Mouse (Mus musculus) testis, postnatal 14 days (tissue): Measurements from ENCODE around the gene Pax7.

Experiments
- DNase-seq: peaks from one replicate; pipeline ENCODE4 v3.0.0; 2021; ENCODE audit warnings: low spot score

Pax7 gene

DNA sequence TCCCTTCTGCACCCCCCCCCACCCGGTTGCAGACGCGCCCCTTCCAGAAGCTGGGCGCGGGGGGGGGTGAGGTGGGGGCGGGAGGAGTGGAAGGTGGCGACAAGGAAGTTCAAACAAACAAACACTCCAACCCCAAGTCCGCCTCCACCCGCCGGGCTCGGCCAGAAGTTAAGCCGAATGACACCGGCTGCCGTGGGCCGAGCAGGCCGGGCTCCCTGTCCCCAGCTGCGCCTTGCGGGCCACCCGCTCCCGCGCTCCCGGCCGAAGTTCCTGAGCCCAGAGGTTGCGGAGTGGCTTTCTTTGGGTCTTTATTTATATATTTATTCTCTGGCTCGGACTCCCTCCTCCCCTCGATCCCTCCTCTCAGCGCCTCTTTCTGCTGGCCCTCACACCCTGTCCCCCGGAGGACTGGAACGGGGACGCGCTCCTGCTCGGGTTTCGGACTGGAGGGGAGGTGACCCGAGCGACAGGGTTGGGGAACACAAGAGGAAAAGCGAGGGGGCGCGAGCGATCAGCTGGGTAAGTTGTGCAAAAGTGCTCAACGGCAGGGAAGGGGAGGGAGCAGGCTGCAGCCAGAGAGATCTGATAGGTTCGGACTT, at the start of gene Pax7:
TSS of gene Pax7 (minus strand) at position 493 of the 599 bp plus-strand sequence.
- DNase-seq, result no peak

DNA sequence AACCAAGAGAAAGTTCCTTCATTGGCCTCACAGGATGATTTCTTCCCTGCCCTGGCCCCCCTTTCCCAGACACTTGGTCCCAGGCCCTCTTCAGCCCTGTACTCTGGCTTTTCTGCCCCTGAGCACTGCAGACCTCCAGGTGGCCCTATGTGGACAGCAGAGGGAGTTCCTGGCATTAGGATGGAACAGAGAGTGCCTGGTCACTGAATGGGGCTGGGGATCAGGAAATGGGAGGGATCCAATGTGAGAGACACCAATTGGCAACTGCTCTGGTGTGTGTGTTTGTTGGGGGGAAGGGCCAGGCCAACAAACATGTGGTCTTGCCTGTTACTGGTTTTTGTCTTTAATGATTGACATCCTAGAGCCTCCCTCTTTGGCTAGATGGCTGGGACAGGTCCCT, 48.5 kb upstream of the Pax7 start:
- DNase-seq, result no peak

DNA sequence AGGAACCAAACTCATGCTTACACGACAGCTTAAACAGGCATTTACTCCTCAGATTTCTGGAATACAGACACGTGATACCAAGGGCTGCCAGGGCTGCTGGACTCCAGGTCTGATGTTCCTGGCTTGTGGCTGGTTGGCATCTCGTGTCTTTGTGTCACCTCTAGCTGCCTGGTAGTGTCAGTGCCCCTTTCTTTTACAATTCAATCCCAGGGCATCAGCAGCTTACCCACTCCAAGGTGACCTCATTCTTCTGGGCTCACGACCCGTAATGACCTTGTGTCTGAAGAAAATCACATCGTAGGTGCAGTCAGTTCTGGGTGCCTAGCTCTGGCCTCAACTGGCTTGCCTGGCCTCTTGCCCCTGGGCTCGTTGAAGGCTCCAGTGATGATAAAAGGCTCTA, 46.0 kb upstream of the Pax7 start:
- no peak for DNase-seq

DNA sequence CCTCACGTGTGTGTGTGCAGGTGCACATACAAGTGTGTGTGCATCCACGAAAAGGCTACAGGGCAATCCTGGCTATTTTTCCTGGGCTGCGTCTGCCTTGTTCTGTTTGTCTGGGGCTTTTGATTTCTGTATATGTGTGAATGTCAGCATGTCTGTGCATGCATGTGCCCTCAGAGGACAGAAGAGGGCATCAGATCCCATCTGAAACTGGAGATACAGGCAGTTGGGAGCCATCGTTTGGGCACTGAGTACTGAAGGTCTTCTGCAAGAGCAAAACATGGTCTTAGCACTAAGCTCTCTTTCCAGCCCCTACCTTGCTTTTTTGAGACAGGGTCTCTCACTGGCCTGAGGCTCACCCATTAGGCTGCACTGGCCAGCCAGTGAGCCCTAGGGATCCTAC, 45.1 kb upstream of the Pax7 start:
- no peak for DNase-seq

DNA sequence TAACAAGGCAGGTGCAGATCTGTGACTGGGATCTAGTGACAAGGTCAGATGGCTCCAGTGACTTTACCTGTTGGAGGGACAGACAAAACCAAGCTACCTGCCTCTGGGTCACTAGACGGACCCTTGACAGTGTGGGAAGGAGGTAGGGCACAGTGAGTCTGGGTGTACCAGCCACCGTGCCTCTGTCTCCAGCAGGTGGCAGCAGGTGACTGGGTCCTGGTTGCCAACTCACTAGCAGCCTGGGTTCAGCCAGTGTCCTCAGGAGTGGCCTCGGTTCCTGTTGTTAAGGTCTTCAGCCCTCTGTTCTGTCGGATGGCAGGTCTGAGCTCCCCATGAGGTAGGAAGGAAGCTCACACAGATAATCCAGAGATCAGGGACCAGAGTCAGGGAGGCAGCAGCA, 43.9 kb upstream of the Pax7 start:
- DNase-seq, result peak; percentile 26

DNA sequence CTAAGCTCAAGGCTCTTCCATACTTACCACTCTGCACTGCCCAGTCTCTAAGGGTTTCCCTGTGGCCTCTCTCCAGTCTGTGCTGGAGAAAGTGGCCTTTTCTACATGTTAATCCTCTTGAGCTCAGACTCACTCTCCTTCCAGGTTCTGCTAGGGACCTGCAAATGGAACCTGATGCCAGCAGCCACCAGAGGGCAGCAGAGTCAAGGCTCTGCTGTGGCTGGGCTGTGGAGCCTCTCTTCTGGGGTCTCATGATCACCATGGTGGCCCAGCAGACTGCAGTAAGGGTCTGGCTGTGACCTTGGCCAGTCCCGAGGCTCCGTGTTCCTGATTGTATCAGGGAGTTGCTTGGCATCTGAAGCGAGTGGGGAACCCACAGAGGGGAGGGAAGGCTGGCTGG, 39.3 kb upstream of the Pax7 start:
- DNase-seq, result no peak

DNA sequence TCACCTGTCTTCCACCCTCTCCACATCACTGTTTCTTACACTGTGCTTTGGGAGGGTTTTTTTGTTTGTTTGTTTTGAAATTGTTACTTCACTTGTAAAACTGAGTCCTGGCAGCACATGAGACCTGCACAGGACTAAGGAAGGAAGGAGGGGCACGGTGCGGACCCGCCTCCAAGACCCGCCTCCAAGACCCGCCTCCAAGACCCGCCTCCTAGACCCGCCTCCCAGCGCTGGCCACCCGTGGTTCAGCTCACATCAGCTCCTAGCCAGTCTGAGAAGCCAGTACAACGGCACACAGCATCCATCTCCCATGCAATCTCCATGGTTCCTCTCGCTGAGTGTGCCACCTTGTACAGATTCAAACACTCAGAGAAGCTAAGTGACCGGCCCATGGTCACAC, 38.4 kb upstream of the Pax7 start:
- no peak for DNase-seq

DNA sequence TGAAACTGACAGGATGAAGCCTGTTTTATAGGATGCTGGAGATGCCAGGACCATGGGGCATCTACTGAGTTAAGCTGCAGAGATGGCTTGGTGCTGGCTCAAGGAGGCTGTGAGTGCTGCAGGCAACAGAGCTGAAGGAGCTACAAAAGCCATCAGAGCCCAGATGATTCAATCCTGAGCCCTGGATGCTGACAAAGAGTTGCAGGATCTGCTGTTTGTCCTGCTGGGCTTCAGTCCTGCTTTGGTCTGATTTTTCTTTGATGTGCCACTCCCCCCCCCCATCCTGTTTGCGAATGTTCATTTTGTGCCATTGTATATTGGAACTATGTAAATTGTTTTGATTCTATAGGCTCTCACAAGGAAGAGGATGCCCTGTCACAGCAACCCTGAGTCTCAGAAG, 29.9 kb upstream of the Pax7 start:
- DNase-seq, result no peak

DNA sequence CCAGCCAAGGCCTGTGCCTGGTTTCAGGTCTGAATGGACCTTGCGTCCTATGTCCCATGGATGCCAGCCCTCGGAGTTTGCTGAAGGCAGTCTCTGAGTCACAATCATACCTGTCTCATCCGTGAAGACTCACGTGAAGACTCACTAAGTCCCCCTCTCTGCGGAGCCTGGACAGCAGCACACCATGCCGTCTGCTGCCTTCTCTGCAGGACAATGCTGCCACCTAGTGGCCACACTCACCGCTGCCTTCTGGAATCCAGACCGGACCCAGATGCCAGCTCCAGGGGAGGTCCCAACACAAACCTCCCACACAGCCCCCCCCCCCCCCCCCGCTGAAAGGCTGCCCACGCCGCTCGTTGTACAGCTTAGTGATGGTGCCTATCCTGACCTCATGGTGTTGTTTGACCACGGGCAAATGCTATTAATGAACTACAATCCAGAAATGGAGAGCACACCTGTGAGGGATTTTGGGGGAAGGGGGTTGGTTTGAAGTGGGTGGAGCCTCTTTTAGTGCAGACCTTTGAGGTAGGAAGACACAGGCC, 25.4 kb upstream of the Pax7 start:
- DNase-seq, result peak; percentile 79

DNA sequence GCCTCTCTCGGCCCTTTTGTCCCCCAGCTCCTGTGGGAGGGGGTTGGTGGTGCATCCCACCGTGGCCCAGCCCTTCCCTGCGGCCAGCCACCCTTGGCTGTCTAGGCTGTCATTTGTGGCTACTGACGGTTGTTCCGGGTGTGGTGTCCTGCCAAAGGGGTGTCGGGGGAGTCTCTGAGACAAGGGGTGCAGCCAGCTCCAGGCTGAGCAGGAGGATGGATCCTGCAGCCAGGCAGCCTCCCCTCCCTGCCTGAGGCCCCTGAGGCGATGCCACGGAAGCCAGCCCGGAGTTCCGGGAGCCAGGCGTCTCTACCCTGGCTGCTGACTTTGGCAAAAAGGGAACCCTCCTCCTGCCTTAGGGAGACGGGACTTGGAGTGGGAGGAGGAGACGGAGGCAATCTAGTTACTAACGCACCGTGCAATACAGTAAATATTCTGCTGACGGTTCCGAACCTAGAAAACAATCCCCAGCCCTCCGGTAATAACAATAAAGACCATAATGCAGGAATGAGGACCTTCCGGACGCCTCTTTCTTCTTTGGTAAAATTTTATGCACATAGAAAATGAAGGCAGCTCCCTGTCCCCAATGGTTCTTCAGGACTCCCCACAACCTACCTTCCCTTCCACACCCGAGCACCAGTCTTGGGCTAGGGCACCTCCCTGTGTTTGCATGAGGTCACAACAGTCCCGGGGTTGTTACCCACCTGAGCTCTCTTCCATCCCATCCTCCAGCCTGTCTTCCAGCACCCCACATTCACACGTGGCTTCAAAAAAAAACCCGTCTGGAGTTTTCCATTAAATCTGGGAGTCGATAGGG, 19.1 kb upstream of the Pax7 start:
- no peak for DNase-seq

DNA sequence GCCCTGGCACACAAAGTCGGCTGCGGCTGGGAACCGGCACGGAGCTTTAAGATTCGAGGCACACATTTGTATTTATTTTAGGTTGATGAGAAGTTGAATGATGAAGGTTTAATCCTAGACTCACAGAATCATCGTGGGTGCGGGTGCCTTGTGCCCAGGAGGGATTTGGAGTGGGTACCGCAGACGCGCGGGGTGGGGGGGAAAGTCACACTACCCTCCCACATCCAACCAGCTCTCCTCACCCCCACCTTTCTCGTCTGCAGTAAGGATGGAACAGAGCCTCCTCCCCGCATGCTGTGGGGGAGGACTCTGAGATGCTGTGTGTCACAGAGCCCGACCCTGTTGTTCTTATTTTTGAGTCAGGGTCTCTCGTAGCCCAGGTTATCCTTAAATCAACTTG, 18.1 kb upstream of the Pax7 start:
- DNase-seq, result no peak

DNA sequence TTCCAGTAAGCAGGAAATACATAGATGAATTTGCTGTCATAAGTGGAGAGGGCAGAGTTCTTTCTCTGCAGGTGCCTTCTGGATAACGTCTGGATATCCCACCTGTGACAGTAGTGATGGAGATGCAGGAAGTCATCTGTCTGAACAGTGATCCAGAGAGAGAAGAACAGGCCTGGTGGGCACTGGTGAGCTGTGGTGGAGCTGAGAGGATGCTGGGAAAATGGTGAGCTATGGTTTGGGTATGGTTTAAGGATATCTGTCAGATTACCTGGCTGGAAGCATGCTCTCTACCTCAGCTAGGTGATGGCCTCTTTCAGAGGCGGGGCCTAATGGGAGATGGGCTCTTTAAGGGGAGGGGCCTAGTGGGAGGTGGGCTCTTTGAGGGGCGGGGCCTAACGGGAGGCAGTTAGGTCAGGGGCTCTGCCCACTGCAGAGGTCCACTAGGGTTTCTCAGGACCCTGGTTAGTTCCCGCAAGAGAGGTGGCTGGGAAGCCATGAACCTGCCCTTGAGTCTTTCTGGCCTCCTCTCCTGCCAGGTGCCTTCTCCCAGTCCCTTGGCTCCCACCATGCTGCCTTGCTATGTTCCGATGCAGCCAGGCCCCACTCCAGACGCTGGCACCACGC, 17.3 kb upstream of the Pax7 start:
- DNase-seq, result no peak

DNA sequence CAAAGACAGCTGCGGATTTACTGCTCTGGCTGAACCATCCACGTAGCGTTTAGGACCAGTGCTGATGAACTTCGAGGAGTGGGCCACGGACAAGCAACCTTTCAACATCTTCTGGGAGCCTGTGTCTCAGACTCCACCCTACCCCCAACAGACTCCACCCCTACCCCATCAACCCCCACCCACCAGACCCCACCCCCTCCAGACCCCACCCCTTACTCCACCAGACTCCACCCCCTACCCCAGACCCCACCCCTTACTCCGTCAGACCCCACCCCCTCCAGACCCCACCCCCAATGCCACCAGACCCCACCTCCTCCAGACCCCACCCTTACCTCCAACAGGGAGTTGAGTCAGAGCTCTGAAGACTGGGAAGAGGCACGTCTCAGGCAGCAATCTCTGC, 10.1 kb upstream of the Pax7 start:
- no peak for DNase-seq

DNA sequence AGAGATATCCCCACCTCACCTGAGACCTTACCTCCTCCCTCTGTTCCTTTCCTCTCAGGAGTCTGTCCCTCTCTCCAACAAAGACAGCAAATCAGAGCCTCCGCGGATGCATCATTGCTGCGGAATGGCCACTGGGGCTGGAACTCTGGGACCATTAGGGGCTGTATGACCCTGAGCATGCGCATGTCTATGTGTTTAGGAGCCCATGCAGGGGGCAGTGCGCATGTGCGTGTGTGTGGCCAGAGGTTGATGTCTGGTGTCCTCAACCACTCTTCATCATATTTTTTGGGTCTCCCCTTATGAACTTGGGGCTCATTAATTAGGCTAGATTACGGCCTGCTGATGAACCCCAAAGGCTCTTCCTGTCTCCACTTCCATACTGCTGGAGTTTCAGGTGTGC, 9.6 kb upstream of the Pax7 start:
- no peak for DNase-seq

DNA sequence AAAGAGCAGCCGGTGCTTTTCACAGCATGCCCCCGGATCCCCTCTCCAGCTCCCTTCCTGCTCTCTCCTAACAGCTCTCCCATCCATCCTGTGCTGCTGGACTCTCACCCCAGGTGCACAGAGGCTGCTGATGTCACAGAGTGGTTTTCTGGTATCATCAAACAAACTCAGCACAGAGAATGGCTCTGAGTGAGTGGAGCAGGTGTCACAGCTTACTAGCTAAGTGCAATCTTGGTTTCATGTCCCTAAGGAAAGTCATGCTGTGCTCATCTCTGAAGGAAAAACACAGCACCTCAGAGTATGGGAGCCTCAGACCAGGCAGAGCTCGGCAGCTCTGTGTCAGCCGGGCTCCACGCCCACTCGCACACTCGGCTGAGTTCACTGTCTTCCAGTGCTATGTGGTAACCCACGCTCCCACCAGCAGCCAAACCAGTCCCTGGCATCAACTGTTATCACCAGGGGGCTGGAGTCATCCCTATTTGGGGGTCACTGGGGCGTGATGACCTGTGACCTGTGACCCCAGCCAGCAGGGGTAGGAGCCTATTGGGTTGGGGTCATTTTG, 7.7 kb upstream of the Pax7 start:
- no peak for DNase-seq

DNA sequence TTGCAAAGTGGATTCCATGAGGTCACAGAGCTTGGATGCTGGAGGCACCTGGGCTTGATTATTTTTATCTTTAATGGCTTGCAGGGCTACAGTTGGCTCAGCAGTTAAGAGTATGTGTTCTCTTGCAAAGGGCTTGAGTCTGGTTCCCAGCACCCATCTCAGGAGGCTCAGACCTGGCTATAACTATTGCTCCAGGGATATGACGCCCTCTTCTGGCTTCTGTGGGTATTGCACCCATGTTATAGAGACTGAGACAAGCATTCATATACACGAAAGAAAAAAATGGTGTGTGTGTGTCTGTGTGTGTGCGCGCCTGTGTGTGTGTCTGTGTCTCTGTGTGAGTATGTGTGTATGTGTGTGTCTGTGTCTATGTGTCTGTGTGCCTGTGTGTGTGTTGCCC, 7.1 kb upstream of the Pax7 start:
- DNase-seq, result peak; percentile 47

DNA sequence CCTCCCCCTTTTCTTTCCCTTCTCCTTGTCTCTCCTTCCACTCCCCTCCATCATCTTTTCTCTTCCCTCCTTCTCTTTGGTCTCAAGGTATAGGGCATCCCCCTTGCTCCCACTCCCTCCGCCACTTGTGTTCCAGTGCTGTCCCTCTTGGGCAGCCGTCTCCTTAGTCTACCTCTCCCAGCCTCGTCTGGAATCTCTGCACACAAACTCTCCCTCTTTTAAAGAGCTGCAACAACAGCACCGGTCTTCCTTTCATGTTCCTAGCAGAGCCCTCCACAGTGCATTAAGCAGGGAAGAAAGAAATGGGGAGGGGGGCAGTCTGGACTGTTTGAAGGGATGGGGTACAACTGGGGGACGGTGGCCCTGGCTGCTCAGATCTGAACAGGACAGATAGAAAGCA, 3.4 kb upstream of the Pax7 start:
- DNase-seq, result no peak

DNA sequence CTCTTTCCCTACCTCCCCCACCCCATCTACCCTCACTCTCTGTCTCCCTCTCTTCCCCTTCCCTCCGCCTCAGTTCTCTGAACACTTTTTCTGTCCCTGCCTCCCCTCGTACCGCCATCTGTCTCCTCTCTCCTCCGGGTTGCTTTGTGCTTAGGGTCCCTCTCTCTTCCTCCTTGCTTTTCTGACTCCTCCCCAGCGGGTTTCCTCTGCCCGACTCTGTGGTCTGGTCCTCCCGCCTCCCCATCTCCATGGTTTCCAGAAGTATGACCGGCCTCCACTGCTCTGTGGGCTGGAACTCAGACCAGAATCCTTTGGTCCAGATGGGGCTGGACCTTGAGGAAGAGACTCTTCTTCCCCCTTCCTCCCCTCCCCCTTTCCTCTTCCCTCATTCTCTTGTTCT, 2.9 kb upstream of the Pax7 start:
- DNase-seq, result no peak

DNA sequence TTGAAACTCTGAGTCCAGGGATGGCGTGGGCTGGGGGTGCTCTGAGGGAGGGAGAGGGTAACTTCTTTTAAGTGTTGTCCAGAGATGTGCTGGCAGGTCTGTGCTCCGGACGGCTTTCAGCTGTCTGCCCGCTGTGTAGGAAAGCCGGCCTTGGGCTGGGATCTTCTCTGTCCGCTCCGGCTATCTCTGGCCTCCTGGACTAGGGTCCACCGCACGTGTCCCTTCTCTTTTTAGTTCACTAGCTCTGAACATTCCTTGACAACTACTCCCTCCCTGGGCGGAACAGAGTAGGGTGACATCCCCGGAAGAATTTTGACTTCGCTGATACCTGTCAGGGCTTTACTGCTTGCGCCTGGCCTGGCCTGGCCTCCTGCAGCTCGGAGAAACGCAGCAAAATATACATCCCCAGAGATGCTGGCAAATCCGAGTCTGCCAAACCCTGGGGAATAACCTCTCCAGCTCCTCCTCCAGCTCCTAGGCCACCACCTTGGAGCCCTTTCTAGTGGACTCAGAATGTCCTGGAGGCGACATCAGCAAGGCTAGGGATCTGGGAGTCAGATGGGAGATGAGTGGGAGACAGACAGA, 581 bp upstream of the Pax7 start:
- DNase-seq, result no peak

DNA sequence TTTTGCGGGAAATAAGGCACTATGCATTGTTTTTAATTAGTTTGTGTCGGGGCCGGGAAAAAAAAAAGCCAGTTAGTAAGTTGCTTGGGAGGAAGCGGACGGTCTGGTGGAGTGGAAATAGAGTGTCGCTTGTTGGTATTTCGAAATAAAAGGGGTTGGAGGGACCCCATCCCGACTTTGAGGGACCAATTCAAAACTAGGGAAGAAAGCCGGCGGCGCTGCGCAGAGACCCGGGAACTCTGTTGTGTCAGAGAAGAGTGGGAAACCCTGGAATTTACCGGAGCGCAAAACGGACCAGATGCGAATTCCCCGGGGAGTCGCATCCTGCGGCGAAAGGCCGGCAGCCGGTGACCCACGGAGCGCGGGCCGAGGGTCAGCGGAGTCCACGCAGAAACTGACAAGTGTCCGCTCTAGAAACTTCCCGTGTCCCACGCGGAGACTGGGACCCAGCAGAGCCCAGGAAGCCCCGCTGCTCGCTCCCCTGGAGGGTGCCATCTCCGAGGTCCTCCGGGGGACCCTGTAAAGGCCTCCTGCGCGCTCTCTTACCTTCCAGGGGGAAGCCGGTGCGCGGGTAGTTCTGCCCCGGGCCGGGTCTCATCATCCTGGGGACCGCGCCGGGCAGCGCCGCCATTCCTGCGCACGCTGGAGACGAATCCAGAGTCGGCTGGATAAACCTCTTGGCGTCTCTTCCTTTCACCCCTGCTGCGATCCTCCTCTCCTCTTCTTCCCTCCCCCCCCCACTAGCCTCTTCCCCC, 870 bp downstream of the Pax7 start:
- no peak for DNase-seq

DNA sequence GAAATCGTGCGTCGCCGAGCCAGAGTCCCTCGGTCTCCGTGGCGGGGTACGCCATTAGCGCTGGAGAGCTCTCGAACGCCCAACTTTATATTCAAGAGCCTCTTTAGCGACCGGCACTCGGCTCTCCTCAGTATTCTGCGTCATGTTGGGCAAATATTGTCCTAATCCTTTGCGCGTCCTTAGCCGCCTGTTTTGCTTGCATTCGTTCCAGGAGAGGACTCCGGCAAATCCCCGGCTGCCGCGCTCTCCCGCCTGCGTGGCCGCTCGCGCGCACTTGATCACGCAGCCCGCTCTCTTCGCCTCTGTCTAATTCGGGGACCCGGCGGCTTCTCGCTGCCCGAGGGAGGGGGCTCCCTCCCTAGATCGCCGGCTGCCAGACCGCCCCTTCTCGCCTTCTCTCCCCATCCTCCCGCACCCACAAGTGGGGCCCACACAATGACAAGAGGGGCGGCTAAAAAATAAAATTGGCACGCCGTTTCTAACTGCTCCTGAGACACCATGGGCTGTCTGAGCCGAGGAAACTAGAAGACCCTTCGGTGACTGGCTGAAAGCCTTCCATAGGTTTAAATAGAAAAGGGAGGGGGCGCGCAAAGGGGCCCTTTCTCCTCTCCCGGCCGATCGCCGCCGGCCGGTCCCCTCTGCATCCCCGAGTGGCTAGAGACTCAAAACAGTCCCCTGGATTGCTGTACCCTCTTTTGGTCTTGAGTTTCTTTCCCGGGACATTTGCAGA, 1.7 kb downstream of the Pax7 start:
- no peak for DNase-seq
